Mouse (Mus musculus) bone marrow, adult 2 months (tissue): Measurements from ENCODE around the gene Ldlrad1. TPM values are rescaled to one million over a fixed set of nuclear protein-coding genes. Genes with fewer than 3 reads are reported as not detected.

Source experiments
- H3K27ac ChIP-seq: fragments of 200-500 bp; 2 replicates; pipeline ENCODE4 v1.5.1; 2012; ENCODE audit warnings: low read depth, mild to moderate bottlenecking, control low read depth, inconsistent platforms, low read length; ENCODE audit not compliant: control insufficient read depth, poor library complexity, insufficient read depth
- H3K4me1 ChIP-seq: fragments of 200-500 bp; 2 replicates; pipeline ENCODE4 v1.6.1; 2011; ENCODE audit warnings: low read length; ENCODE audit not compliant: control insufficient read depth, insufficient read depth
- H3K4me3 ChIP-seq: fragments of 200-500 bp; replicated peaks from 2 replicates; pipeline ENCODE3; 2011; ENCODE audit warnings: mild to moderate bottlenecking, low read depth, low read length, control low read depth; ENCODE audit not compliant: control insufficient read depth
- CTCF ChIP-seq: fragments of 200-500 bp; IDR thresholded peaks from 2 replicates; pipeline ENCODE4 v1.5.1; 2011; ENCODE audit warnings: low read length, control low read depth; ENCODE audit not compliant: control insufficient read depth, insufficient read depth
- POLR2A ChIP-seq: fragments of 200-500 bp; IDR thresholded peaks from 2 replicates; pipeline ENCODE4 v1.6.1; 2011; ENCODE audit warnings: low read depth, mild to moderate bottlenecking, control low read depth, low read length, borderline replicate concordance; ENCODE audit not compliant: control insufficient read depth
- WGBS: fragments of 180-500 bp; shearing (Covaris S2); methylation state at CpG from one replicate; pipeline ENCODE4 v1.1.7; 2018; 5-methylcytosine and 5-hydroxymethylcytosine counted together
- polyA plus RNA-seq: library from polyadenylated mRNA; stranded (reverse); fragments of >200 nt; gene quantifications from 2 replicates; pipeline ENCODE4 v1.2.4, GENCODE M21; 2011; ENCODE audit warnings: low replicate concordance; ENCODE audit not compliant: missing spikeins, insufficient read depth, insufficient read length

The Ldlrad1 gene
- polyA plus RNA-seq, 1 experiment, result not detected

DNA sequence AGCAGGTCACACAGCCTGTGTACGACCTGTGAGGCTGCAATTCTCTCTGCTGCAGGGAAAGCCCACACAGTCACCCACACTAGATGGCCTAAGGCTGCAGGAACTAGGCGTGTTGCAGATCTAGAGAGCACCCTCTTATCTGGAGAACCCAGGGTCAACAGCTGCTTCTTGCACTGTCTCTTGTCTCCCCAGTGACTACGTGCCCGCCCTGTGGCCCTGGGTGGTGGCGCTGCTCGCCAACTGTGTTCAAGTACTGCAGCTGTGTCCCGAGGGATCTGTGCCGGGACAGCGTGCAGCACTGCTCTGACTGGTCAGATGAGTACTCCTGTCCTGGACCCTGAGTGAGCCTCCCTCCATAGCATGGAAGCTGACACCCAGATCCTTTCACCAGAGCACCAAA, 8.6 kb downstream of the Ldlrad1 start:
- Histone ChIP-seq H3K27ac (peak overlapping the region; percentile 46), H3K4me1 (peaks cover 5% of the 10 kb centered on the region), H3K4me3 (no peak overlapping the region)
- TF ChIP-seq CTCF (peak; percentile 22; the same call in 1 of the 2 replicates), POLR2A (peak; percentile 44; the same call in 1 of the 2 replicates)
- WGBS, result 59% methylated on average over 9 of the region's 9 CpGs

DNA sequence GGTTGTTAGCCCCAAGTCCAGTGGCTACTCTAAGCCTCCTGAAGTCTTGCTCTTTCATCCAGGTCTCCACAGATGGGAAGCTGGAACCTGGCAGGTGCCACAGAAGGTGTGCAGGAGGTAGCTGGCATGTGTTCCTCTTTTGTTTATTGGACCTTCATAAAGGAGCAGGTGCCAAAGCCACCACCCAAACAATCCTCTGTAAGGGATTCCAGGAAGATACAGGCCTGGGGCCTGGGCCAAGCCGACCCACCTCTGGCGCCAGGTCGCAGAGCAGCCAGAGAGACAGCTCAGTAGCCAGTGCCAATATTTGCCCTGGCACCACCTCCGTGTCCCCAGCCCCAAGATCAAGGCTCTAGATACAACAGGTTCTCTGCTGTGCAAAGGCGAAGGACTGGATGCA, 12.5 kb downstream of the Ldlrad1 start:
- 65% methylated on average over 5 of the region's 5 CpGs for WGBS
- H3K4me3 ChIP-seq, result no peak overlapping the region
- TF ChIP-seq POLR2A (no peak), CTCF (no peak)
- H3K27ac ChIP-seq, result no peak overlapping the region
- H3K4me1 ChIP-seq, result peaks cover 1% of the 10 kb centered on the region; the same call in 1 of the 2 replicates

DNA sequence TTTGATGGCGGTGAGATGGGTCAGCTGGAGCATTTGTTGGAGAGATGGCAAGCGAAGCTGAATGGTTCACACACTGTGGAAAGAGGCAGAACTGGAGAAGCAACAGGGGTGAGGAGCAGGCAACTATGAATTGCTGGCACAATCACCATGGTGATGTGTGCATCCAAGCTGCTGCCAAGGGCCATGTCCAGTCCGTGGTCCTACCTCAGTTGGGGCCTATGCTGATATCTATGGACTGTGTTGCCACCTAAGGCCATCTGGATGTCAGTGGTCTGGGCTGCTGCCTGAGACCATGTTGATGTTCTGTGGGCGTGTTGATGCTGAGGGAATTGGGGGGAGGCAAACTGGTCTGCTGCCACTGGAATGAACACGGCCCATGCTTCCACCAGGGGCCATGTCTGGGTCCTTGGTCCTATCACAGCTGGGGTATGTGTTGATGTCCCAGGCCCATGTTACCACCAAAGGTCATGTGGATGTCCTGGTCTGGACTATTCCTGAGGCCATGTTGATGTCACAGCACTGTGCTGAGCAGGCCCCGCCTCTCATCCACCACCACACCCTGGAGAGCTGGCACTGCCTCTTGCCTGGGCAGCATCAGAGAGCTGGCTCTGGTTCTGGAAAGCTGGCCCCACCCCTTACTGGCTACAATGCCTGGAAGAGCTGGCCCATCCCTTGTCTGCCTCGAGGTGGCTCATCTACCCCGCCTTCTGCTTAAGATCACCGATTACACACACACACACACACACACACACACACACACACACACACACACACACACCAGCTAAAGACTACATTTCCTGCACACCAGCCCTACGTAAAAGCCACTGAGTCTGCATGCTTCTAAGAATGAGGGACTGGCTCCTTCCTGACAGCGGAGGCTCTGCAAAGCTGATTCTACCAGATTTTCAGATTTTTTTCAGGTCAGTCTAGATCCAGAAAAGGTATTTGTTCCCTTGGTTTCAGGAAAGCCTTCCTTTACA, 14.5 kb downstream of the Ldlrad1 start:
- Histone ChIP-seq H3K27ac (no peak overlapping the region), H3K4me3 (no peak overlapping the region), H3K4me1 (no peaks in the 10 kb centered on the region; the same call in 1 of the 2 replicates)
- 61% methylated on average over 11 of the region's 11 CpGs for WGBS
- TF ChIP-seq POLR2A (no peak), CTCF (no peak)

DNA sequence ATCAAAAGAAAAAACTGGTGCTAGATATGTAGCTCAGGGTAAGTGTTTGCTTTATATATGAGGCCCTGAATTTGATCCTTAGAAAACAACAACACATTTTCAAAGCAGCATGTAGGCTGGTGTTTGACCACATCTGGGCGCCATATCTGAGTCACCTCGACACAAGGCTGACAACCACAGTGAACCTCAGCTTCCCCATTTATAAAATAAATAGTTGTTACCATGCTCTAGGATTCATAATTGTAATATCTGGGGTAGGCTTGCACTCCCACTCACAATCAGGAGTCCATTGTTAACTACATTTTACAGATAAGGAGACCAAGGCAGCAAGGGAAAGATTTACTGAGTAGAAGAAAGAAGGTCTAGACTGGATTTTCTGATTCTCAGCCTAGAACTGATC, 17.3 kb downstream of the Ldlrad1 start:
- no peak for TF ChIP-seq POLR2A
- no peak for TF ChIP-seq CTCF
- Histone ChIP-seq H3K4me3 (no peak overlapping the region), H3K27ac (no peak overlapping the region), H3K4me1 (no peaks in the 10 kb centered on the region; the same call in 1 of the 2 replicates)
- 17% methylated on average over 2 of the region's 2 CpGs for WGBS

DNA sequence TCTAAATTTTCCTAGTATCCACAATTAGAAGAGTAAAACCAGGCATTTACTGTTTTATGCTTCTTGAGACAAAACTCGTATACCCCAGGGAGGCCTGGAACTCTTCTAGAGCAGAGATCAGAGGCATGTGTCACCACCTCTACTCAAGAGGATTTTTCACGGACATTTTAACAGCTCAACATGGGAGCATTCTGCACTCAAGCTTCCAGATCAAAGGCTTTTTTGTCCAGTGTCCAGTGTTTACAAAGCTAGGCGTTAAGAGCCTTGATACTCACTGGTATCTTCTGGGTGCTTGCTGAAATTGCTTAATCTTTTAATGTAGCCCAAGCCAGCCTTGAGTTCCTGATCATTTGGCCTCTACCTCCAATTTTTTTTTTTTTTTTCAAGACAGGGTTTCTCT, 23.2 kb downstream of the Ldlrad1 start:
- TF ChIP-seq CTCF, result no peak
- no peak for TF ChIP-seq POLR2A
- no peak overlapping the region for H3K27ac ChIP-seq
- WGBS, result 88% methylated on average over 3 of the region's 3 CpGs

DNA sequence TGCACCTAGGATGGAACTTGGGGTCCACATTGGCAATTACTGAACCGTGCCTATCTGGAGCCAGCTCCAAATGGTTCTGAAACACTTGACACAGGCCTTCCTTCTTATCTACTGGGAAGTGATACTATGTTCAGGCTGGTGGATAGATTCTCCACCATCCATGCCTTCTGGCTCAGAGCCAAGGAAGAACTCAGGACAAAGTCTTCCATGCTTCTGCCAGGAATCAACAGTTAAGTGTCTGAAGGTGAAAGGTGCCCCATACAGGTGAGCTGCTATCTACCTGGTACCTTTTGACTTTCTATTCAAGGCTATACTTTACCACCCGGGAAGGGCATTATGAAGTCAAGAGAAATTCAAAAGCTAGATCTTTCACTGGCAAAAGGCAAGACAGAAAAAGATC, 29.3 kb downstream of the Ldlrad1 start:
- Histone ChIP-seq H3K4me3 (no peak overlapping the region), H3K27ac (no peak overlapping the region), H3K4me1 (no peaks in the 10 kb centered on the region)
- WGBS, result 78% methylated on average over 2 of the region's 2 CpGs
- no peak for TF ChIP-seq CTCF
- TF ChIP-seq POLR2A, result no peak

More for the DNA sequence above, 23.2 kb downstream of the Ldlrad1 start:
- Histone ChIP-seq H3K4me3 (no peak overlapping the region), H3K4me1 (no peaks in the 10 kb centered on the region)

DNA sequence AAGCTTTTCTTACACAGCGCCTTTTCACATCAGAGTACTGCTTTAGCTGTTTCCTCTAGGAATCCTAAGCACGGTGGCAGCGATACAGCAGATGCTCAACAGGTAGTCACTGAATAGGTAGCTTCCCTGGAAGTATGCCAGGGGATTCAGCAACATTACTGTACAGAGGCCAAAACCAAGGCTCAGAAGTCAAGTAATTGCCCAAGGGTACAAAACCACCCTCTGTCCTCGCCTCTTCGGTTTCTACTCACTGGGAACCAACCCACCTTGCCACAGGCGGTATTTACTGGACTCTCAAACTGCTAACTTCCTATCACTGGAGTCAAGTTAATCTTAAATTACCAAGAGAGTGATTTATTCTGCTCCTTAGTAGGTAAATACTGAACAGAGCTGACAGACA, 31.2 kb downstream of the Ldlrad1 start:
- Histone ChIP-seq H3K4me1 (no peaks in the 10 kb centered on the region; the same call in 1 of the 2 replicates), H3K27ac (no peak overlapping the region), H3K4me3 (no peak overlapping the region)
- TF ChIP-seq CTCF, result no peak
- TF ChIP-seq POLR2A, result no peak
- 95% methylated on average over 6 of the region's 6 CpGs for WGBS

DNA sequence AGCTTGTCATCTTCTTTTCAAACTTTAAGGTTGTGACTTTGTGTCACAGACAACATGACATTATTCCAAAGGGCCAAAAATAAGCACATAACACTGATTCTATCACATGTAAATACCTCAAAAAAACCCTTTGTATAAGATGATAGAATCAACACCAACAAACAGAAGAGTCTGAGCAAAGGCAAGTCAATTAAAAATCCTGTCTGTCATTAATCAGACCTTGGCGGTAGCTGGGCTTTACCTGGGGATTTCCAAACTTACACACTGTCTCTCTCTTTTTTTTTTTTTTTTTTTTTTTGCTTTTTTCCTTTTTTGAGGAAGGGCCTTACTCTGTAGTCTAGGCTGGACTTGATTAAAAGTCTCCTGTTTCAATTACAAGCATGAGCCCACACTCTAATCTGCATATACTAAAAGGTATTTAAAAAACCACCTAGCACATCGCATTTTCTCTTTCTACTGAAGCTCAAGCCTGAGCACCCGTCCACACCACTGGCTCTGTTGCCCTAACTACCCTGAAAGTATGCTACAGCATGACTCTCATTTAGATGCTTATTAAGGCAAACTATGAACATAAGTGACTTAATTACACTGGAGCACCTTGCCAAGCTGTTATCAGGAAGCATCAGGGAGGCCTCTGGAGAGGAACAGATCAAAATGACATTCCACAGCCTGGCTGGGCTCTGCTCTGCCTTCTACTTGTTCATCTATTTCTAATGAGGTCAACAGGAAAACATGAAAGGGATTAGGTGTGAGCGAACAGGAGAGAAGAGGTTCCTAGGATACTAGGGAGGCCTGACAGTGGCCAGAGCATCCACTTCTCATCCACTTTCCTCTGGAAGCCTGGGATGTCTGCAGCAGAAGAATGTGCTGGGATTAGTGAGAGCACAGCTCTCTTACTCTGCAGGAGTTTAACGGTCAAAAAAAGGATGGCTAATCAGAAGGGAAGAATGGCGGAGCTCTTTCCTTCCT, 34.7 kb downstream of the Ldlrad1 start:
- TF ChIP-seq POLR2A (no peak), CTCF (no peak)
- 87% methylated on average over 6 of the region's 6 CpGs for WGBS
- Histone ChIP-seq H3K4me3 (no peak overlapping the region), H3K4me1 (no peaks in the 10 kb centered on the region; the same call in 1 of the 2 replicates), H3K27ac (no peak overlapping the region)

DNA sequence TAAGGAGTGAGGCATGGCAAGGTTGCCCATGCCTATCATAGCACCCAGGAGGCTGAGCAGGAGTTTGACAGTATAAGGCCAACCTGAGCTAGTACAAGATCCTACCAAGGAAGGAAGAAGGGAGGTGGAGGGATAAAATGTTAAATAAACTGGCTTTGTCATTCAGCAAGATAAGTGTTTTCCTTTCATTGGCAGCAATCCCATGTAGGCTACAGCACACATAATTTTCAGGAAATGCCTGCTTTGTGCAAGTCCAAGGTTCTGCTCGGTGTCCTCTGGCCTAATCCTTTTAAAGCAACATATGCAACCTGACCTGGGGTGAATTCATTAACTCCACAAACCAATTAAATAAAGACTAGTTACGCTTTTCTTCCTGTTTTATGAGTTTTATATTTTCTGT, 36.4 kb downstream of the Ldlrad1 start:
- Histone ChIP-seq H3K4me3 (no peak overlapping the region), H3K27ac (no peak overlapping the region), H3K4me1 (no peaks in the 10 kb centered on the region; the same call in 1 of the 2 replicates)
- 58% methylated on average over 2 of the region's 2 CpGs for WGBS
- no peak for TF ChIP-seq CTCF
- no peak for TF ChIP-seq POLR2A
